Mouse (Mus musculus): ENCODE measurements around the gene Mospd2. TPM values are rescaled to one million over a fixed set of nuclear protein-coding genes. Genes with fewer than 3 reads are reported as not detected.

Mospd2 gene
- polyA plus RNA-seq, 1 experiment from 2014 or later, result 7.2 TPM

GRCm38 (mm10) chrX:164941540-164941939, 38.6 kb downstream of the Mospd2 start:
- Histone ChIP-seq H3K4me2 (ENCODE audit: low read depth, low read length) (no peak overlapping the region), H3K36me3 (ENCODE audit: control insufficient read depth, insufficient read depth) (no peaks in the 10 kb centered on the region), H3K27ac (ENCODE audit: low read length) (no peak overlapping the region), H3K4me1 (ENCODE audit: control insufficient read depth, low read depth, low read length) (no peaks in the 10 kb centered on the region), H3K4me3 (ENCODE audit: low read depth, low read length) (no peak overlapping the region), H3K9ac (ENCODE audit: low read depth, low read length) (no peak overlapping the region), H3K9me3 (replicated peaks; ENCODE audit: control insufficient read depth, low read length) (no peaks in the 10 kb centered on the region), H3K27me3 (ENCODE audit: control insufficient read depth, insufficient read depth, low read depth, low read length) (no peaks in the 10 kb centered on the region)
- no peak for ATAC-seq (ENCODE audit: low read depth)
- WGBS (ENCODE audit: insufficient replicate concordance), result 72% methylated on average over 5 of the region's 5 CpGs

GRCm38 (mm10) chrX:164912993-164913392, 67.2 kb downstream of the Mospd2 start:
- no peaks in the 10 kb centered on the region for H3K36me3 ChIP-seq (ENCODE audit: control insufficient read depth, insufficient read depth)
- no peak overlapping the region for H3K9ac ChIP-seq (ENCODE audit: low read depth, low read length)
- no peak for ATAC-seq (ENCODE audit: low read depth)
- H3K27me3 ChIP-seq (ENCODE audit: control insufficient read depth, insufficient read depth, low read depth, low read length), result no peaks in the 10 kb centered on the region
- H3K4me2 ChIP-seq (ENCODE audit: low read depth, low read length), result no peak overlapping the region
- no peaks in the 10 kb centered on the region for H3K4me1 ChIP-seq (ENCODE audit: control insufficient read depth, low read depth, low read length)
- H3K27ac ChIP-seq (ENCODE audit: low read length), result no peak overlapping the region
- no peaks in the 10 kb centered on the region for H3K9me3 ChIP-seq (replicated peaks; ENCODE audit: control insufficient read depth, low read length)
- 36% methylated on average over 3 of the region's 3 CpGs for WGBS (ENCODE audit: insufficient replicate concordance)
- H3K4me3 ChIP-seq (ENCODE audit: low read depth, low read length), result no peak overlapping the region

GRCm38 (mm10) chrX:164912186-164912585, 68.0 kb downstream of the Mospd2 start:
- no peaks in the 10 kb centered on the region for H3K4me1 ChIP-seq (ENCODE audit: control insufficient read depth, low read depth, low read length)
- no peak overlapping the region for H3K4me3 ChIP-seq (ENCODE audit: low read depth, low read length)
- H3K9ac ChIP-seq (ENCODE audit: low read depth, low read length), result no peak overlapping the region
- H3K9me3 ChIP-seq (replicated peaks; ENCODE audit: control insufficient read depth, low read length), result no peaks in the 10 kb centered on the region
- WGBS (ENCODE audit: insufficient replicate concordance), result 53% methylated on average over 4 of the region's 4 CpGs
- H3K27ac ChIP-seq (ENCODE audit: low read length), result no peak overlapping the region
- no peaks in the 10 kb centered on the region for H3K36me3 ChIP-seq (ENCODE audit: control insufficient read depth, insufficient read depth)
- no peak for ATAC-seq (ENCODE audit: low read depth)
- H3K4me2 ChIP-seq (ENCODE audit: low read depth, low read length), result no peak overlapping the region
- no peaks in the 10 kb centered on the region for H3K27me3 ChIP-seq (ENCODE audit: control insufficient read depth, insufficient read depth, low read depth, low read length)

GRCm38 (mm10) chrX:164901847-164902246, 78.3 kb downstream of the Mospd2 start:
- no peaks in the 10 kb centered on the region for H3K27me3 ChIP-seq (ENCODE audit: control insufficient read depth, insufficient read depth, low read depth, low read length)
- H3K4me3 ChIP-seq (ENCODE audit: low read depth, low read length), result no peak overlapping the region
- no peak overlapping the region for H3K27ac ChIP-seq (ENCODE audit: low read length)
- no peaks in the 10 kb centered on the region for H3K9me3 ChIP-seq (replicated peaks; ENCODE audit: control insufficient read depth, low read length)
- no peak for ATAC-seq (ENCODE audit: low read depth)
- no peak overlapping the region for H3K9ac ChIP-seq (ENCODE audit: low read depth, low read length)
- WGBS (ENCODE audit: insufficient replicate concordance), result 55% methylated on average over 2 of the region's 2 CpGs
- no peaks in the 10 kb centered on the region for H3K36me3 ChIP-seq (ENCODE audit: control insufficient read depth, insufficient read depth)
- no peaks in the 10 kb centered on the region for H3K4me1 ChIP-seq (ENCODE audit: control insufficient read depth, low read depth, low read length)
- H3K4me2 ChIP-seq (ENCODE audit: low read depth, low read length), result no peak overlapping the region

DNA sequence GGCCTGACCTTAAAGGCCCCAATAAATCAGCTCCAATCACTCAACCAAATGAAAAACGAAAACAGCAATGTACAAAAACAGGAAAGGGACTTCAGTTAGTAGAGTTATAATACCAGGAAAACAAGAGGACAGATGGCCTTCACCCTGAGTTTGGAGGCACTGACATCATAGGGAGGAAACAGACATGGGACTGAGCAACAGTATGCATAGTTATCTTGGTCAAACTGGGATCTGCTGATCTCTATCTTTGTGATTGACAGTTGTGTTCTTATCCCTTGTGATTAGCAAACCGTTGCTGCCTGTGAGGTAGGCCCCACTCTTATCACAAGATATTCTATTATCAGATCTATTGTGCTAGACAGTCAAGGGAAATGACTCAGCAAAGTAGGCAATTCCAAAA, 80.4 kb downstream of the Mospd2 start:
- Histone ChIP-seq H3K4me1 (ENCODE audit: control insufficient read depth, low read depth, low read length) (no peaks in the 10 kb centered on the region), H3K4me3 (ENCODE audit: low read depth, low read length) (no peak overlapping the region)

DNA sequence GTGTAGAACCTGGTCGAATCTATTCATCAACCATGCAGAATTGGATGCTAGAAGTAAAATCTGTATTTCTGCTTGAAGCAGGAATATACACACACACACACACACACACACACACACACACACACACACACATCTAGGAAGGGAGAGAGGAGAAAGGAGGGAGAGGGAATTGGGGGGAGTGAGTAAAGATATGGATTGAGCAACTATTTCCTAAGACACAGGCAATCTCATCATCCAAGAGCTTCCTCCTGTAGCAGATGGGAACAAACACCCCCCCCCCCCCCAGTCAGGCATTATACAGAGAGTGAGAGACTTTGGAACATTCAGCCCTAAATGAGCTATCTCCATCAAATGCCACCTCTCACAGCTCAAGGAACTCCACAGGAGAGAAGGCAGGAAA, 93.9 kb downstream of the Mospd2 start:
- H3K36me3 ChIP-seq (ENCODE audit: control insufficient read depth, insufficient read depth), result no peaks in the 10 kb centered on the region
- no peaks in the 10 kb centered on the region for H3K27me3 ChIP-seq (ENCODE audit: control insufficient read depth, insufficient read depth, low read depth, low read length)
- no peak overlapping the region for H3K9ac ChIP-seq (ENCODE audit: low read depth, low read length)
- no peak overlapping the region for H3K4me2 ChIP-seq (ENCODE audit: low read depth, low read length)
- H3K4me3 ChIP-seq (ENCODE audit: low read depth, low read length), result no peak overlapping the region
- H3K4me1 ChIP-seq (ENCODE audit: control insufficient read depth, low read depth, low read length), result no peaks in the 10 kb centered on the region
- H3K27ac ChIP-seq (ENCODE audit: low read length), result no peak overlapping the region
- no peaks in the 10 kb centered on the region for H3K9me3 ChIP-seq (replicated peaks; ENCODE audit: control insufficient read depth, low read length)
- 55% methylated on average over 1 of the region's 1 CpGs for WGBS (ENCODE audit: insufficient replicate concordance)
- ATAC-seq (ENCODE audit: low read depth), result no peak

More for the DNA sequence above, 80.4 kb downstream of the Mospd2 start:
- Histone ChIP-seq H3K4me2 (ENCODE audit: low read depth, low read length) (no peak overlapping the region), H3K27ac (ENCODE audit: low read length) (no peak overlapping the region), H3K9ac (ENCODE audit: low read depth, low read length) (no peak overlapping the region), H3K36me3 (ENCODE audit: control insufficient read depth, insufficient read depth) (no peaks in the 10 kb centered on the region), H3K27me3 (ENCODE audit: control insufficient read depth, insufficient read depth, low read depth, low read length) (no peaks in the 10 kb centered on the region), H3K9me3 (replicated peaks; ENCODE audit: control insufficient read depth, low read length) (no peaks in the 10 kb centered on the region)
- ATAC-seq (ENCODE audit: low read depth), result no peak
- WGBS (ENCODE audit: insufficient replicate concordance), result 6% methylated on average over 2 of the region's 2 CpGs

Other genes starting within 250 kb of the Mospd2 start
- 3.6 and 4.4 TPM in 2 replicates for gene Fancb, start 217 bp upstream of the Mospd2 start, polyA plus RNA-seq (2015; fragmentation: Nextera tagmentation; extraction: Ambion mirVana)
- not detected in 2 replicates for gene Gm17604, start 24.5 kb upstream of the Mospd2 start, polyA plus RNA-seq (2015; fragmentation: Nextera tagmentation; extraction: Ambion mirVana)